Mouse (Mus musculus): ENCODE data around the gene Tdrd12.

- TF ChIP-seq CTCF (IDR thresholded peaks at IDR 0.05; ENCODE audit: control insufficient read depth, insufficient read depth, insufficient replicate concordance, low read depth, low read length) = no peak
- TF ChIP-seq POLR2A (IDR thresholded peaks at IDR 0.05; ENCODE audit: control insufficient read depth, low read depth, low read length) = no peak
These were observed 47.9 kb upstream of the Tdrd12 start, which contains the start of gene Rgs9bp for GRCm38 (mm10) chr7:35585191-35586054.

All from testis, adult 2 months (tissue).